Mouse (Mus musculus): ENCODE data around the gene Rmi1. TPM values are rescaled to one million over a fixed set of nuclear protein-coding genes. Genes with fewer than 3 reads are reported as not detected.
"Not testable (repeated sequence)": the region's sequence is repeated elsewhere in the genome, so short reads cannot be mapped to it uniquely, and the experiment has no call there.

Gene Rmi1
- polyA plus RNA-seq, 1 experiment from 2014 or later = 32.3 TPM

DNA sequence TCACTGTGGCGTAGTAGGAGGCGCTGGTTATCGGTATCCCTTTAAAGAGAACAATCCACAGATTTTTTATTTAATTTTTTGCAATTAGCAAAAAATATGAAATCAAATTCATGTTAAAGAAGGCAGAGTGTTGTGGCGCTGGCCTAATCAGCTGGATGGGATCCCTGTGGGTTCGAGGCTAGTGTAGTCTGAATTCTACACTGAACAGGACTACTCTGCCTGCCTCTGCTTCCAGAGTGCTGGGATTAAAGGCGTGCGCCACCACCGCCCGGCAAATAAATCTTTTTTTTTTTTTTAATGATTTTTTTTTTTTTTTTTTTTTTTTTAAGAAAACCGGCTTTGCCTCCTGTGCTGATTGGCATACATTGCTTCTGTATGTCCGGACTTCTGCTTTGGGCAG is 17.7 kb upstream of the Rmi1 start:
- peaks cover 21% of the 10 kb centered on the region for H3K9me3 ChIP-seq
- peak overlapping the region; percentile 88 for H3K4me2 ChIP-seq
- whole genome bisulfite sequencing = 49% methylated on average over 11 of the region's 11 CpGs
- no peak overlapping the region for H3K27ac ChIP-seq
- H3K36me3 ChIP-seq (replicated peaks) = peaks cover 31% of the 10 kb centered on the region
- no peaks in the 10 kb centered on the region for H3K27me3 ChIP-seq
- 0 out of 2 replicates have a peak, but pooled peaks have one; percentile 21 for ATAC-seq (ENCODE audit: low FRiP score)
- H3K9ac ChIP-seq = peak overlapping the region; percentile 75
- peaks cover 11% of the 10 kb centered on the region for H3K4me1 ChIP-seq
- H3K4me3 ChIP-seq (replicated peaks) = peak overlapping the region; percentile 85

DNA sequence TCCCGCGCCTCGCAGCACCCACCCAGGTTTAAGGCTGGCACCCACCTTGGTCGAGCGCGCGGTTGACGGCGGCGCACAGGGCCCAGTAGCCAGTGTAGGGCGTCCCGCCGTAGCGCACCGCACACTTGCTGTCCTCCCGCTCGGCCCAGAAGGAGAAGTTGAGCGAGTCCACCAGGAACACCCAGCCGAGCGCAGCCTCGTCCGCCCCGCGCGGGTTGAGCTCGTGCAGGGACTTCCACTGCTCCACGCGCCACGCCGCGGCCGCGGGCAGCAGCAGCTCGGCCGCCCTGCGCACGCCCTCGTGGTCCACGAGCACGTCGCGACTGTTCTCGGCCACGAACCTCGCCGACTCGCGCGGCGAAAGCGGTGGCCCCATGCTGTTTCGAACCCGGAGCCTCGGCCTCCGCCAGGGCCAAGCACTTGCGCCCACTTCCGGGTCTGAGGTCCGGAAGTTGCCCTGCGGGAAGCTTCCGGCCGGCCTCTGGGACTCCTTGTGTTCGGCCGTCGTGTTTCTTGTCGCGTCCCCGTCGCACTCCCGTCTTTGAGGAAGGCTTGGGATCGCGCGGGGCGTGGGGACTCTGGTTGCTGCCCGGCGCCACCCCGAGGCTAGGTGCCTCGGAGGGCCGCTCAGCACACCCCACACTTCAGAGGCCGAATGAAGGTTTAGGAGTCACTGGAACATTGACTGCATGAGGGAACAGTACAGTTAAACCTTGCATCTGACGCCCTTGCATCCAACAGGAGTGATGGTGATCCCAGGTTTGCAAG is 17.1 kb upstream of the Rmi1 start, which contains the start of gene 2210016F16Rik:
TSS of gene 2210016F16Rik (minus strand) at position 447 of the 768 bp plus-strand sequence.
- Histone ChIP-seq H3K9ac (peak within 1 kb of the TSS; percentile 75), H3K4me2 (peak within 1 kb of the TSS; percentile 88), H3K36me3 (replicated peaks) (peaks cover 35% of the 10 kb centered on the region), H3K9me3 (peaks cover 20% of the 10 kb centered on the region), H3K27ac (0 out of 2 replicates have a peak within 1 kb of the TSS, but pooled peaks have one; percentile 5), H3K4me1 (peaks cover 11% of the 10 kb centered on the region), H3K27me3 (no peaks in the 10 kb centered on the region), H3K4me3 (replicated peaks) (peak within 1 kb of the TSS; percentile 85)
- peak; percentile 73 for ATAC-seq (ENCODE audit: low FRiP score)
- 3% methylated on average over 80 of the region's 80 CpGs for WGBS

DNA sequence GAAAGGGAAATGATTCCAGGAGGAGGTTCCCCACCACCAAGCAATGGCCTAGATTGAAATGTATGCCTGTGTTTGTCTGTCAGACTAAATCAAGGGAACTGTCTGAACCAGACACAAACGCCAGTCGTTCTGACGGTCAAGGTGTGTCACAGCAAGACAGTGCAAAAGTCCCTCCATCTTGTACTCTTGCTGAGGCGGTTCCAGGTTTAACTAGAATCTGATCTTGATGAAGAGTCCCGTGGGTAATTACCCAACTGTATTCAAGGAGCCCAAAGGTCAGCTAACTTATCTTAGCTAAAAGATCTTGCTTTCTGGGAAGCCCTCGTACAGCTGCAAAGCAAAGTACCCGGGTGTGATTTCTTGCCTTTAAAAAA is 16.5 kb upstream of the Rmi1 start:
- Histone ChIP-seq H3K9ac (peak overlapping the region; percentile 75; the same call in 1 of the 2 replicates), H3K27ac (0 out of 2 replicates have a peak overlapping the region, but pooled peaks have one; percentile 5), H3K36me3 (replicated peaks) (peaks cover 35% of the 10 kb centered on the region), H3K4me3 (replicated peaks) (peak overlapping the region; percentile 85), H3K9me3 (peaks cover 14% of the 10 kb centered on the region), H3K27me3 (no peaks in the 10 kb centered on the region), H3K4me2 (peak overlapping the region; percentile 88), H3K4me1 (peaks cover 11% of the 10 kb centered on the region)
- ATAC-seq (ENCODE audit: low FRiP score) = no peak
- WGBS = 87% methylated on average over 7 of the region's 7 CpGs

DNA sequence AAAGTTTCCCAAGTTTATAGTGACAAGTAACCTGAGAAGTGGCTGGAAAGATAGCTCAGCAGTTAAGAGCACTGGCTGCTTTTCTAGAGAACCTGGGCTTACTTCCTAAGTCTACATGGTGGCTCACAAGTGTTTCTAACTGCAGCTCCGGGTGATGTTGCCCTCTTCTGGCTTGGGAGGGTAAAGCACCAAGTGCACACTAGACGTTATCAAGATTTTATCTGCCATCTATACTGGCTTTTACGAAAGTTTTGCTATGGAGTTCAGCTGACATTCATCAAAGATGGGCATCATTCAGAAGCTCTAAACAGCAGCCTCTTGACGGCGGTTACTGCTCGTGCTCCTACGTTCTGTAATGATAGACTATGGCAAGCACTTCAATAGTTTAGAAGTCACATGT is 14.1 kb upstream of the Rmi1 start:
- H3K4me2 ChIP-seq = no peak overlapping the region
- peak; percentile 27; the same call in 1 of the 2 replicates for ATAC-seq (ENCODE audit: low FRiP score)
- WGBS = 21% methylated on average over 7 of the region's 7 CpGs
- H3K36me3 ChIP-seq (replicated peaks) = peaks cover 24% of the 10 kb centered on the region
- no peak overlapping the region for H3K9ac ChIP-seq
- H3K4me1 ChIP-seq = peaks cover 11% of the 10 kb centered on the region
- no peaks in the 10 kb centered on the region for H3K9me3 ChIP-seq
- no peaks in the 10 kb centered on the region for H3K27me3 ChIP-seq
- H3K4me3 ChIP-seq (replicated peaks) = no peak overlapping the region
- 0 out of 2 replicates have a peak overlapping the region, but pooled peaks have one; percentile 31 for H3K27ac ChIP-seq

DNA sequence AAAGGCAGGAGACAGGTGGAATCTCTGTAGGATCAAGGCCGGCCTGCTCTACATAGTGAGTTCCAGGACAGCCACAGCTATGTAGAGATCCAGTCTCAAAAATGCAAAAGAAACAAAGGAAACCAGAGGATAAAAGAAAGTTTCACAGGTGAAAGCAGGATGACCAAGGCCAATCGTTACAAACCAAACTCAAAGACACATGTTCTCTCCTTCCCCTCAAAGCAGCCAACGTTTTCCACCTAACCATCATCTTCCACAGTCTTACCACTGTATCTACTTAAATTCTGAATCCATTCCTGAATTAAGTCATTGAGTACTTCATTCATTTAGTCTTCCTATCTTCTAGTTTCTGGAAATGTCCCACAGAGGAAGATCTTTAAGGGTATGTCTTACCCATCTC is 13.7 kb upstream of the Rmi1 start:
- 0 out of 2 replicates have a peak overlapping the region, but pooled peaks have one; percentile 31 for H3K27ac ChIP-seq
- 55% methylated on average over 3 of the region's 3 CpGs for WGBS
- H3K4me3 ChIP-seq (replicated peaks) = no peak overlapping the region
- peaks cover 24% of the 10 kb centered on the region for H3K36me3 ChIP-seq (replicated peaks)
- peaks cover 11% of the 10 kb centered on the region for H3K4me1 ChIP-seq
- no peak for ATAC-seq (ENCODE audit: low FRiP score)
- no peaks in the 10 kb centered on the region for H3K27me3 ChIP-seq
- no peak overlapping the region for H3K4me2 ChIP-seq
- no peaks in the 10 kb centered on the region for H3K9me3 ChIP-seq
- no peak overlapping the region for H3K9ac ChIP-seq

DNA sequence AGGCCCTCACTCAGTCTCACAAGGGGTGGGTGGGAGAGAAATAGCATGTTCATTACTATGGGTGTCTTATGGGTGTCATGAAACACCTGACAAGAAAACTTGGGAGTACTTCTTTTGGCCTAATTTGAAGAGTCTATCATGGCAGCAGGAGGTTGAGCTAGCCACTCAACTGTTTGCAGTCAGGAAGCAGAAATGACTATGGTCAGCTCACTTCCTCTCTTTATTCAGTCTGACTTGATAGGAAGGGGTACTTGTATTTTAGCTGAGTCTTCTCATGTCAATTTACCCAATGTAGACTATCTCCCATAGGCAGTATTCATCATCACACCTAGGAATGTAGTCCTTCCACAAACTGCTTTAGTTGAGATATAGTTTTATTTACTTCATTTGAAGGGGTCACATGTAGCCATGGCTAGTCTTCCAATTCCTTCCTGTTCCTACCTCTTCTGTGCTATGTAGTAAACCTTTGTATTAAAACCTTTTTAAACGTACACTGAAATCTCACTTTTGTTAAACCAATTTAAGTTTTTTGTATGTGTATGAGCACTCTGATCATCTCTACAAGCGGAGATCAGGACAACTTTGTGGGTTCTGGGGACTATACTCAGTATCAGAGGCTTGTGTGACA is 12.6 kb upstream of the Rmi1 start:
- Histone ChIP-seq H3K4me1 (peaks cover 5% of the 10 kb centered on the region), H3K36me3 (replicated peaks) (peaks cover 31% of the 10 kb centered on the region), H3K4me3 (replicated peaks) (no peak overlapping the region), H3K4me2 (no peak overlapping the region), H3K9me3 (no peaks in the 10 kb centered on the region), H3K9ac (no peak overlapping the region), H3K27me3 (no peaks in the 10 kb centered on the region), H3K27ac (no peak overlapping the region)
- 77% methylated on average over 2 of the region's 2 CpGs for WGBS
- no peak for ATAC-seq (ENCODE audit: low FRiP score)

DNA sequence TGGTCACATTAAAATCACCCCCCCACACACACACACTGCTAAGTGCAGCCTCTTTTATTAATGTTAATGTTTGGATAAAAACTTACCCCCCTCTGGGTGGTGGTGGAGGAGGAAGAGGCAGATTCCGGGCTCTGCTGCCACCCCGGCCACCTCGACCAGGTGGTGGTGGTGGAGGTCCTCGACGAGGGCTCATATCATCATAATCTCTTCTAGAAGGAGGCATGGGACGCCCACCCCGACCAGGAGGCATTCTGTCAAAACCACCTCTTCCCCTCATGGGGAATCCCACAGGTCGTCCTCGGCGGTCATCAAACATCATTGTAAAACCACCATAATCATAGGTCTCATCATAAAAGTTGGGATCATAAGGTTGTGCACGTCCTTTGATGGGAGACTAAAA is 7.7 kb upstream of the Rmi1 start:
- H3K4me3 ChIP-seq (replicated peaks); H3K4me1 ChIP-seq; H3K27me3 ChIP-seq; H3K9ac ChIP-seq; H3K9me3 ChIP-seq; H3K27ac ChIP-seq; H3K4me2 ChIP-seq; ATAC-seq (ENCODE audit: low FRiP score): not testable (repeated sequence)
- H3K36me3 ChIP-seq (replicated peaks) = peaks cover 67% of the 10 kb centered on the region
- WGBS = 85% methylated on average over 11 of the region's 11 CpGs

DNA sequence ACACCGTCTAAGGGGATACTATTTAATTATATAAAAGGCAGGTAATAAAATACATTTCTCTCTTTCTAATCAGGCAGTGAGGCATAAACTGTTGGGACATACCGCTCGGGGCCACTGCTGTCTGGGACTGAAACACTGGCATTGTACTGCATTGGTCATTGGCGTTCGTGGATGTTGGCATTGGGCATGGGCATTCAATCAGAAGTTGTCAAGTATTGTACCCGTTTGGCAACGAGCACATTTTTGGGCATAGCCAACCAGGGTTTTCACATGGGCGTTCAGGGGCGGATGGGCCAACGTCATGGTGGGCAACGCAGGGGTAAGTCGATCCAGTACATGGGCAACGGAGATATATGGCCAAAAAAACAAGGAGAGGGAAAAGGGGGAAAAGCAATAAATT is 4.4 kb upstream of the Rmi1 start:
- ATAC-seq (ENCODE audit: low FRiP score) = no peak
- Histone ChIP-seq H3K36me3 (replicated peaks) (peaks cover 48% of the 10 kb centered on the region), H3K4me1 (peaks cover 6% of the 10 kb centered on the region), H3K27me3 (no peaks in the 10 kb centered on the region), H3K4me2 (no peak overlapping the region), H3K27ac (no peak overlapping the region), H3K9ac (no peak overlapping the region), H3K9me3 (no peaks in the 10 kb centered on the region), H3K4me3 (replicated peaks) (no peak overlapping the region)
- 90% methylated on average over 13 of the region's 13 CpGs for WGBS

DNA sequence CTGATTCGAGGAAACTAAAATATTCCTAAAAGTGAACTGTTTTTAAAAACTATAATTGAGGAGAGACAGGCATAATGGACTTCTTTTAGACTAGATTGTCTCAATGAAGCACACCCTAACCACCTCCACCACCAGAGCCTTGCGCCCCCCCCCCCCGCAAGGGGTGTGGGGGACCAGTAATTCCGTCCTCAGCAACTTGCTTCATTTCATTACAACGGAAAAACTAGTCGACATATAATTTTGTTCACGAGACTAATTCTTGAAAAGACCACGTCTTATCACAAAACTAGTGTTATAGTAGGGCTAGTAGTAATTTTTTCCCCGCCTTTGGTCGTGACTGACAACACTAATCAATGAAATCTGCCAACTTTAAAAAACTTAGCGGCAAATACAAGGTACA is 1.5 kb upstream of the Rmi1 start:
- Histone ChIP-seq H3K9me3 (no peaks in the 10 kb centered on the region), H3K4me2 (peak overlapping the region; percentile 62), H3K4me1 (peaks cover 6% of the 10 kb centered on the region), H3K36me3 (replicated peaks) (peaks cover 25% of the 10 kb centered on the region), H3K27me3 (no peaks in the 10 kb centered on the region), H3K27ac (no peak overlapping the region), H3K9ac (peak overlapping the region; percentile 99), H3K4me3 (replicated peaks) (peak overlapping the region; percentile 99)
- 1% methylated on average over 11 of the region's 11 CpGs for WGBS
- no peak for ATAC-seq (ENCODE audit: low FRiP score)

DNA sequence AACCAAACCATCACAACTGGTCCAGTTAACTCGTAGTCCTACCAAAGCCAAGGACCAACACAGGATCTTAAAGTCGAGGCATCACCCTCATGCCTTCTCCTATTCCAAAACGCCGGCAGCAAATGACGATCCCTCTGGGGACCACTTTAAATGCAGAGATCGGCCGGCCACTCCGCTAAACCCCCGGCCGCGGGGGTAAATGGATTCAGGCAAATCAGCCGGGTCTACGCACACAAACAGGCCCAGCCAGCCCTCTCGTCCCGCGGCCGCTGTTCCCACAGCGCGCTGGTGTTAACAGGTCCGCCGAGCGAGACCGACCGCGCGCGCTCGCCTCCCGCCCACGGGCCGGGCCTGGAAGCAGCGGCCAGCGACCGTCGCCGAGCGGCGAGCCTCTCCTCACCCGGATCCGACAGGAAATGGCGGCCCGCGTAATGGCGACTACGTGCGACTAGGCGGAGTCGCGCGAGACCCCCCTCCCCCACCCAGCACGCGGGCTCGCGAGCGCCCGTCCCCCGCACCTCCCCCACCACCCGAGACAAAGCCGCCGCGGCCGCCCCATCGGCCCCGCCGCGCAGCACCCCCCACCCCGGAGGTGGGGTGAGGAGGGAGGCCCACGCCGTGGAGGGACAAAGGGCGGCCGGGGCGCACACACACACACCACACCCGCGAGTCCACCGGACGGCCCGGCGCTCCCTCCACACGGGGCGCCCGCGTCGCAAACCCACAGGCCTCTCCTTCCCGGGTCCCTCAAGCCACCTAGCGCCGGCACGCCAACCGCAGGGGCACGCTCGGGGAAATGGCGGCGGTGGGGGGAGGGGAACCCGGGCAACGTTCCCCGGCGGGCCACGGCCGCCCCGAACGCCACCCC is 679 bp upstream of the Rmi1 start:
- ATAC-seq (ENCODE audit: low FRiP score) = peak; percentile 56

DNA sequence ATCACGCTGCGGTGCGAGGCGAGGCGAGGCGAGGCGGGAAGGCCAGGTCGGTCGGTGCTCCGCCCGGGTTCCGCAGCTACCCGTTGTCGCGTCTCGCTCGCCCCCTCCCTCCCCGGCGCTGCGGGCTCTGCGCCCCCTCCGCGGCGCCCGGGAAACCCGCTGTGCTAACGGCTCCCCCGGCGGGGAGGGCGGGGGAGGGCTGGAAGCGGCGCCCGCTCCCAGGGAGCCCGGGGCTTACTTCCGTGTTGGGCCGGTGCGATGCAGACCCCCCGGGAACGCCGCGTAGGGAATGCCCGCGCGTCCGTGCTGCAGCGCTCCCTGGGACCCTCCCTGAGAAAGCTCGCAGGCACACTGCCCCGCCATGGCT is 679 bp downstream of the Rmi1 start:
- H3K4me2 ChIP-seq = peak overlapping the region; percentile 57
- no peak; the same call in 1 of the 2 replicates for ATAC-seq (ENCODE audit: low FRiP score)
- peaks cover 4% of the 10 kb centered on the region for H3K36me3 ChIP-seq (replicated peaks)
- H3K27me3 ChIP-seq = no peaks in the 10 kb centered on the region
- peak overlapping the region; percentile 99 for H3K9ac ChIP-seq
- H3K9me3 ChIP-seq = no peaks in the 10 kb centered on the region
- WGBS = under 1% methylated on average over 16 of the region's 48 CpGs
- H3K4me1 ChIP-seq = peaks cover 6% of the 10 kb centered on the region
- peak overlapping the region; percentile 99 for H3K4me3 ChIP-seq (replicated peaks)
- H3K27ac ChIP-seq = peak overlapping the region; percentile 98

More for the DNA sequence above, 679 bp upstream of the Rmi1 start:
- Histone ChIP-seq H3K27ac (peak overlapping the region; percentile 98), H3K4me3 (replicated peaks) (peak overlapping the region; percentile 99), H3K36me3 (replicated peaks) (peaks cover 17% of the 10 kb centered on the region), H3K9ac (peak overlapping the region; percentile 99), H3K4me2 (peak overlapping the region; percentile 62), H3K27me3 (no peaks in the 10 kb centered on the region), H3K9me3 (no peaks in the 10 kb centered on the region), H3K4me1 (peaks cover 6% of the 10 kb centered on the region)
- WGBS = under 1% methylated on average over 97 of the region's 100 CpGs

DNA sequence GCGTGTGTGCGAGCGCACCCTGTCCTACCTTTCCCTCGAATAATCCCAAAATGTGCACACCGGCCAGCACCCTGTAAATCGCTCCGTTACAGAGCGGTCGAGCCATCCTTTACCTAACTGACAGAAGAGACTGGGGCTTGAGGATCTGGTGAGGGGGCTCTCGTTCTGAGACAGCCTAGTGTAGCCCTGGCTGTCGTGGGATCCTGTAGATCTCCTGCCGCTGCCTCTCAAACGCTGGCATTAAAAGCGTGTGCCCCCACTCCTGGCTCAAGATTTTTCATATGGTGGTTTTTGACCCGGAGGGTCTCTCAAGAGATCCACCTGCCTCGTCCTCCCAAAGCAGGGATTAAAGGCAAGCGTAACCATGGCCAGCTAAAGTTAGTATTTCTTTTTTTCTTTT is 1.2 kb downstream of the Rmi1 start, which contains the start of gene Hnrnpk:
TSS of gene Hnrnpk (minus strand) at position 101 of the 400 bp plus-strand sequence.
- Histone ChIP-seq H3K9ac (peak within 1 kb of the TSS; percentile 99), H3K27ac (peak within 1 kb of the TSS; percentile 98), H3K4me2 (peak within 1 kb of the TSS; percentile 57), H3K4me3 (replicated peaks) (peak within 1 kb of the TSS; percentile 99)
- H3K4me1 ChIP-seq; H3K27me3 ChIP-seq; H3K36me3 ChIP-seq (replicated peaks); H3K9me3 ChIP-seq; ATAC-seq (ENCODE audit: low FRiP score): not testable (repeated sequence)
- 6% methylated on average over 17 of the region's 17 CpGs for WGBS

All from forebrain, embryonic 12.5 days (tissue).